Mouse (Mus musculus): ENCODE results near the gene Lrp1. TPM values are rescaled to one million over a fixed set of nuclear protein-coding genes. Genes with fewer than 3 reads are reported as not detected.
A peak's percentile ranks its signal among the peaks of the same experiment; 100 is the strongest.

Gene Lrp1
- polyA plus RNA-seq, 1 experiment from 2014 or later = 99.4 TPM

- WGBS = 92% methylated on average over 7 of the region's 7 CpGs
- Histone ChIP-seq H3K27me3 (no peaks in the 10 kb centered on the region), H3K9ac (replicated peaks) (no peak overlapping the region), H3K4me3 (replicated peaks) (no peak overlapping the region), H3K4me2 (replicated peaks) (no peak overlapping the region), H3K4me1 (replicated peaks) (no peaks in the 10 kb centered on the region), H3K27ac (no peak overlapping the region), H3K36me3 (peaks cover 97% of the 10 kb centered on the region), H3K9me3 (no peaks in the 10 kb centered on the region)
- ATAC-seq = no peak
Measured at GRCm38 (mm10) chr10:127607059-127607458, 13.9 kb downstream of the Lrp1 start.

GRCm38 (mm10) chr10:127605756-127606155, 15.2 kb downstream of the Lrp1 start:
- H3K36me3 ChIP-seq = peaks cover 99% of the 10 kb centered on the region
- no peak overlapping the region for H3K27ac ChIP-seq
- WGBS = 94% methylated on average over 9 of the region's 9 CpGs
- H3K4me1 ChIP-seq (replicated peaks) = no peaks in the 10 kb centered on the region
- H3K9me3 ChIP-seq = no peaks in the 10 kb centered on the region
- no peak overlapping the region for H3K4me3 ChIP-seq (replicated peaks)
- ATAC-seq = no peak
- H3K4me2 ChIP-seq (replicated peaks) = no peak overlapping the region
- H3K27me3 ChIP-seq = no peaks in the 10 kb centered on the region
- H3K9ac ChIP-seq (replicated peaks) = no peak overlapping the region

GRCm38 (mm10) chr10:127605251-127605547, 15.7 kb downstream of the Lrp1 start:
- Histone ChIP-seq H3K4me1 (replicated peaks) (no peaks in the 10 kb centered on the region), H3K9me3 (no peaks in the 10 kb centered on the region), H3K4me2 (replicated peaks) (no peak overlapping the region), H3K4me3 (replicated peaks) (no peak overlapping the region), H3K27me3 (no peaks in the 10 kb centered on the region), H3K36me3 (peaks cover 99% of the 10 kb centered on the region), H3K9ac (replicated peaks) (no peak overlapping the region), H3K27ac (no peak overlapping the region)
- 94% methylated on average over 8 of the region's 8 CpGs for WGBS
- no peak for ATAC-seq

GRCm38 (mm10) chr10:127604465-127605250, 16.3 kb downstream of the Lrp1 start:
- Histone ChIP-seq H3K4me1 (replicated peaks) (no peaks in the 10 kb centered on the region), H3K36me3 (peaks cover 99% of the 10 kb centered on the region), H3K9ac (replicated peaks) (no peak overlapping the region), H3K9me3 (no peaks in the 10 kb centered on the region), H3K4me2 (replicated peaks) (no peak overlapping the region), H3K27ac (no peak overlapping the region), H3K27me3 (no peaks in the 10 kb centered on the region), H3K4me3 (replicated peaks) (no peak overlapping the region)
- 78% methylated on average over 15 of the region's 15 CpGs for WGBS
- no peak for ATAC-seq

GRCm38 (mm10) chr10:127603437-127604371, 17.2 kb downstream of the Lrp1 start:
- H3K4me1 ChIP-seq (replicated peaks) = no peaks in the 10 kb centered on the region
- ATAC-seq = no peak
- no peak overlapping the region for H3K9ac ChIP-seq (replicated peaks)
- H3K27me3 ChIP-seq = no peaks in the 10 kb centered on the region
- H3K4me2 ChIP-seq (replicated peaks) = no peak overlapping the region
- H3K27ac ChIP-seq = no peak overlapping the region
- WGBS = 85% methylated on average over 13 of the region's 13 CpGs
- no peak overlapping the region for H3K4me3 ChIP-seq (replicated peaks)
- H3K36me3 ChIP-seq = peaks cover 99% of the 10 kb centered on the region
- H3K9me3 ChIP-seq = no peaks in the 10 kb centered on the region

- ATAC-seq = no peak
- Histone ChIP-seq H3K9me3 (no peaks in the 10 kb centered on the region), H3K27me3 (no peaks in the 10 kb centered on the region), H3K27ac (no peak overlapping the region), H3K9ac (replicated peaks) (no peak overlapping the region), H3K4me3 (replicated peaks) (no peak overlapping the region), H3K4me1 (replicated peaks) (no peaks in the 10 kb centered on the region), H3K4me2 (replicated peaks) (no peak overlapping the region), H3K36me3 (peaks cover 96% of the 10 kb centered on the region)
- WGBS = 93% methylated on average over 6 of the region's 6 CpGs
Measured at GRCm38 (mm10) chr10:127602194-127602593, 18.8 kb downstream of the Lrp1 start.

- Histone ChIP-seq H3K27me3 (no peaks in the 10 kb centered on the region), H3K4me2 (replicated peaks) (no peak overlapping the region), H3K4me3 (replicated peaks) (no peak overlapping the region), H3K27ac (no peak overlapping the region), H3K9ac (replicated peaks) (no peak overlapping the region), H3K4me1 (replicated peaks) (peaks cover 10% of the 10 kb centered on the region), H3K36me3 (peaks cover 83% of the 10 kb centered on the region), H3K9me3 (no peaks in the 10 kb centered on the region)
- ATAC-seq = no peak
- 72% methylated on average over 17 of the region's 17 CpGs for WGBS
Measured at GRCm38 (mm10) chr10:127599779-127600541, 21.0 kb downstream of the Lrp1 start.

GRCm38 (mm10) chr10:127599252-127599651, 21.7 kb downstream of the Lrp1 start:
- peaks cover 83% of the 10 kb centered on the region for H3K36me3 ChIP-seq
- no peak overlapping the region for H3K4me2 ChIP-seq (replicated peaks)
- no peak overlapping the region for H3K9ac ChIP-seq (replicated peaks)
- ATAC-seq = no peak
- H3K27ac ChIP-seq = no peak overlapping the region
- H3K9me3 ChIP-seq = no peaks in the 10 kb centered on the region
- no peaks in the 10 kb centered on the region for H3K27me3 ChIP-seq
- 90% methylated on average over 11 of the region's 11 CpGs for WGBS
- H3K4me1 ChIP-seq (replicated peaks) = peaks cover 10% of the 10 kb centered on the region
- H3K4me3 ChIP-seq (replicated peaks) = no peak overlapping the region

GRCm38 (mm10) chr10:127598607-127599006, 22.3 kb downstream of the Lrp1 start:
- Histone ChIP-seq H3K9ac (replicated peaks) (no peak overlapping the region), H3K27me3 (no peaks in the 10 kb centered on the region), H3K9me3 (no peaks in the 10 kb centered on the region), H3K4me1 (replicated peaks) (peaks cover 10% of the 10 kb centered on the region), H3K4me3 (replicated peaks) (no peak overlapping the region), H3K36me3 (peaks cover 83% of the 10 kb centered on the region), H3K27ac (no peak overlapping the region), H3K4me2 (replicated peaks) (no peak overlapping the region)
- ATAC-seq = no peak
- 55% methylated on average over 8 of the region's 8 CpGs for WGBS

GRCm38 (mm10) chr10:127597311-127597901, 23.5 kb downstream of the Lrp1 start:
- H3K4me1 ChIP-seq (replicated peaks) = peaks cover 10% of the 10 kb centered on the region
- H3K4me3 ChIP-seq (replicated peaks) = no peak overlapping the region
- H3K9ac ChIP-seq (replicated peaks) = no peak overlapping the region
- 81% methylated on average over 5 of the region's 5 CpGs for WGBS
- H3K27ac ChIP-seq = 0 out of 2 replicates have a peak overlapping the region, but pooled peaks have one; percentile 16
- peaks cover 83% of the 10 kb centered on the region for H3K36me3 ChIP-seq
- H3K27me3 ChIP-seq = no peaks in the 10 kb centered on the region
- no peak overlapping the region for H3K4me2 ChIP-seq (replicated peaks)
- H3K9me3 ChIP-seq = no peaks in the 10 kb centered on the region
- no peak for ATAC-seq

- 54% methylated on average over 7 of the region's 7 CpGs for WGBS
- no peaks in the 10 kb centered on the region for H3K9me3 ChIP-seq
- no peak overlapping the region for H3K27ac ChIP-seq
- H3K36me3 ChIP-seq = peaks cover 83% of the 10 kb centered on the region
- no peak for ATAC-seq
- peaks cover 10% of the 10 kb centered on the region for H3K4me1 ChIP-seq (replicated peaks)
- no peaks in the 10 kb centered on the region for H3K27me3 ChIP-seq
- no peak overlapping the region for H3K4me2 ChIP-seq (replicated peaks)
- no peak overlapping the region for H3K4me3 ChIP-seq (replicated peaks)
- no peak overlapping the region for H3K9ac ChIP-seq (replicated peaks)
Measured at GRCm38 (mm10) chr10:127596321-127596941, 24.5 kb downstream of the Lrp1 start.

Measured in midbrain, embryonic 13.5 days (tissue).